Mouse (Mus musculus): ENCODE measurements around the gene Atf7.

- TF ChIP-seq POLR2A (IDR thresholded peaks at IDR 0.05; ENCODE audit: insufficient read depth, low read depth, low read length) (no peak), EP300 (IDR thresholded peaks at IDR 0.05; ENCODE audit: insufficient read depth, low read depth, low read length) (no peak)
Measured at GRCm38 (mm10) chr15:102528396-102528795, 96.9 kb downstream of the Atf7 start.

All from heart, adult 2 months (tissue).